Mouse (Mus musculus) thymus, adult 2 months (tissue): Measurements from ENCODE around the gene Hsph1.

ENCODE experiments used
- CTCF ChIP-seq: fragments of 200-500 bp; IDR thresholded peaks from 2 replicates; pipeline ENCODE4 v1.5.1; 2012; ENCODE audit warnings: mild to moderate bottlenecking, control low read depth, low read length, moderate library complexity, borderline replicate concordance; ENCODE audit not compliant: control insufficient read depth, poor library complexity, insufficient read depth; ENCODE audit errors: extremely low read depth
- POLR2A ChIP-seq: fragments of 200-500 bp; IDR thresholded peaks from 2 replicates; pipeline ENCODE4 v1.6.1; 2012; ENCODE audit warnings: mild to moderate bottlenecking, low read length, control low read depth, moderate library complexity; ENCODE audit not compliant: control insufficient read depth, poor library complexity, insufficient read depth; ENCODE audit errors: extremely low read depth

DNA sequence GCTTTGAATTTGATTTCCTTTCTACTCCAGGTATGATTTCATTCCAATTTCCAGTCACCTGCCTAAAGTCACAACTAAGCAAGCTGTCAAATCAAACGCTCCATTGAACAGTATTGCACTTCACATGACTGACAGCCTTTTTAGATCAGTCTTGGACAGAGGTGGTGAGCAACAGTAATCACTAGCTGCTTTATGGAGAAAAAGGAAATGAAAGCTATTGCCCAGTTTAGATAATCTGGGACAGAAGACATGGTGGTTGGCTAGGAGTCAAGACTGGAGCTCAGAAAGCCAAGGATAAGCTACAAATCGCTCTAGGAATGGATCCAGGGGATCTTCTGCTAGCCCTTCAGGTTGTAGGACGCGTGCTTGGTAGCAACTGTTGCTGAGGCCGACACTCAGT lies 27.2 kb upstream of the Hsph1 start:
- TF ChIP-seq POLR2A: no peak
- TF ChIP-seq CTCF: no peak
